Mouse (Mus musculus): ENCODE measurements around the gene Tm9sf4. TPM values are rescaled to one million over a fixed set of nuclear protein-coding genes. Genes with fewer than 3 reads are reported as not detected.

The Tm9sf4 gene
- polyA plus RNA-seq (2014; fragmentation: Illumina TruSeq; extraction: RNeasy Lipid Tissue Mini Kit (QIAGEN cat#74804); ENCODE audit: low read depth, low replicate concordance), result 30.9 TPM

DNA sequence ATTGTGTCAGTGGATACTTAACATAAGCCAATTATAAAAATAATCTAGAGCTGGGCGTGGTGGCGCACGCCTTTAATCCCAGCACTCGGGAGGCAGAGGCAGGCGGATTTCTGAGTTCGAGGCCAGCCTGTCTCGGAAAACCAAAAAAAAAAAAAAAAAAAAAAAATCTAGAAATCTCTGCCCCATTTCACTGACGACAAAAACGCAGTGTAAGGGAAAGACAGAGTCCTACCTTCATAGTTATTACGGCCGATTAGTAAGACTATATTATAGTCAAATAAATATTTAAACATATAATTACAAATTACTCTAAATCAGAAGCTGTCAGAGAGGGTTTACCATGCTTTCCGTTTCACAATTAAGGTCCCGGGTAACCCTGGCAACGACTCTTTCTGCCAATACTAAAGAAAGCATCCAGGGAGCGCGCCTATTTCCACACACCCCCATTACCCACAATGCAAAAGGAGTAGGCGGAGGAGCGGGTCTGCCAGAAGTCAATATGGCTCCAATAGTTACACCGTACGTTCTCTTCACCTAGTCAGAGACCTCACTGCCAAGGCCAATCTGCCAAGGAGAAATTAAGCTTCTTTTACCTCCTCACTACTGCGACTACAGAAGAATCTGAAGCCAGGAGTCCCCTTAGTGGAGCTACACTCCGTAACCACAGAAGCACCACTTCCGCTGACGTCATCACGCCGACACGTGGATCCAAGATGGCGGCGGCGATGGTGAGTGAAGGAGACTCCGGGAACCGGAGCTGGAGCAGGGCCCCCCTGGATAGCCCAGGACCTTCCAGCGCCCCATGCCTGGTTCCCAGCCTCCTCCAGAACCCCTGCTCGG lies at the start of gene Tm9sf4:
Gene Tm9sf4, plus strand, starts transcription at position 460 of the 840 bp plus-strand sequence.

DNA sequence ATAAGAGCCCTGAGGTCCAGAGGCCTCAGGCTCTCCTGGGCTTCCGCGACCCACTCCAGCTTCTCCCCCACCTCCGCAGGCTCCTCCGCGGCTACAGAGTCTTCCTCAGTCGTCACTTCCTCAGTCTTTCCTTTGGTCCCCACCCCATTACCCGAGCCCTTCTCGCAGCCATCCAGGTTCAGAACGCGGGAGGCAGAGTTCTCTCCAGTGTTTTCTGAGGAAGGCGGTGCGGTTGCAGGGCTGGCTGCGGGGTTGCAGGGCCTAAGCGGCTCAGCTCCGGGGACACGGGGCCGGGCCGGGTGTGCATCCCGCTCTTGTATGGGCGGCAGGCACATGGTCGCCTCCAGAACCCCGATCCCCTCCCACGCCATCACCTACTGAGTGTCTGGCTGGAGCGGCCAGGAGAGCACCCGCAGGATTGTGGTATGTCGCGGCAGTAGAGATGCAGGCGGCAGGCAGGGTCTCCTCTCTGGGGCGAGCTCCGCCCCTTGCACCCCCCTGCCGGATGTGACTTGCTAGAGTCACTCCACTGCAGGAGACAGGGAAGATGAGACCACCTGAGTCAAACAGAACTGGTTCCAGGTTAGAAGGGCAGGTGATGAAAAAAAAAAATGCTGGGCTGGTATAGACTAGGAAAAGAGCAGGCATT lies 64.0 kb downstream of the Tm9sf4 start, which contains the start of gene Tspyl3:
Gene Tspyl3, minus strand, starts transcription at position 496 of the 649 bp plus-strand sequence.

DNA sequence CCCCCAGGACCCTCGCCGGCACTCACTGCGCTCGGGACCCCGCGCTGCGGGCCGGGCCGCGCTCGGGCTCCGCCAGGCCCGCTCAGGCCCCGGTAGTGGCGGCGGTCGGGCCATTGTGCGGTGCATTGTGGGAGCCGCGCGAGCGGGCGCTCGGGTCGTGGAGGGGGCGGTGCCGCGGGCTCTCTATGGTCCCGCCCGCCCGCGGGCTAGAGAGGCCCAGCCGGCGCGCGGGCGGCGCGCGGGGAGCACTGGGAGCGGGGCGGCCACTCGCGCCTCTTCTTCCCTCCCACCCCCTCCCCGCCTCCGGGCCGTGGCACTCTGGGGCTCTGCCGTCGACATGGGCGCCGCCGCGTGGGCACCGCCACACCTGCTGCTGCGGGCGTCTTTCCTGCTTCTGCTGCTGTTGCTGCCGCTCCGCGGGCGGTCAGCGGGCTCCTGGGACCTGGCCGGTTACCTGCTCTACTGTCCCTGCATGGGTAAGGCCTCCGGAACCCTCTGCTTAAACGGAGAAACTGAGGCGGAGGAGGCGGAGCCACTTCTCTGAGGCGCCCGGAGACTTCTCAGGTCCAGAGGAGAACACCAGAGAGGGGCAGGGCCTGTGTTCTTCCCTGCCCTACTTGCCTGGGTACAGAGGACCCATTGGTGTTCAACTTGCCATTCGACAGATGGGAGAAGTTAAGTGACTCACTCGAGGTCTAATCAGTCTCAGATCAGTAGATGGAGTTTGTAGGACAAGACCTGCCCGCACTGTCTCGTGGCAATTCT lies 80.3 kb downstream of the Tm9sf4 start, which contains the start of the genes Plagl2 and Pofut1:
Gene Plagl2, minus strand, starts transcription at position 177 of the 765 bp plus-strand sequence.
Gene Pofut1, plus strand, starts transcription at position 284 of the 765 bp plus-strand sequence.

Other genes starting within 250 kb of the Tm9sf4 start
- 0.35 TPM for gene Mylk2, start 250.0 kb upstream of the Tm9sf4 start, polyA plus RNA-seq (2014; fragmentation: Illumina TruSeq; extraction: RNeasy Lipid Tissue Mini Kit (QIAGEN cat#74804); ENCODE audit: low read depth, low replicate concordance)
- not detected for gene Foxs1, start 228.1 kb upstream of the Tm9sf4 start, polyA plus RNA-seq (2014; fragmentation: Illumina TruSeq; extraction: RNeasy Lipid Tissue Mini Kit (QIAGEN cat#74804); ENCODE audit: low read depth, low replicate concordance)
- not detected for gene Dusp15, start 209.6 kb upstream of the Tm9sf4 start, polyA plus RNA-seq (2014; fragmentation: Illumina TruSeq; extraction: RNeasy Lipid Tissue Mini Kit (QIAGEN cat#74804); ENCODE audit: low read depth, low replicate concordance)
- not detected for gene Ttll9, start 198.8 kb upstream of the Tm9sf4 start, polyA plus RNA-seq (2014; fragmentation: Illumina TruSeq; extraction: RNeasy Lipid Tissue Mini Kit (QIAGEN cat#74804); ENCODE audit: low read depth, low replicate concordance)
- gene Pdrg1, start 145.9 kb upstream of the Tm9sf4 start, polyA plus RNA-seq (2014; fragmentation: Illumina TruSeq; extraction: RNeasy Lipid Tissue Mini Kit (QIAGEN cat#74804); ENCODE audit: low read depth, low replicate concordance), result 141 TPM
- not detected for gene Xkr7, start 129.5 kb upstream of the Tm9sf4 start, polyA plus RNA-seq (2014; fragmentation: Illumina TruSeq; extraction: RNeasy Lipid Tissue Mini Kit (QIAGEN cat#74804); ENCODE audit: low read depth, low replicate concordance)
- gene Ccm2l, start 95.3 kb upstream of the Tm9sf4 start, polyA plus RNA-seq (2014; fragmentation: Illumina TruSeq; extraction: RNeasy Lipid Tissue Mini Kit (QIAGEN cat#74804); ENCODE audit: low read depth, low replicate concordance), result 1.9 TPM
- gene Hck, start 52.8 kb upstream of the Tm9sf4 start, polyA plus RNA-seq (2014; fragmentation: Illumina TruSeq; extraction: RNeasy Lipid Tissue Mini Kit (QIAGEN cat#74804); ENCODE audit: low read depth, low replicate concordance), result 0.52 TPM
- gene Tspyl3, start 64.1 kb downstream of the Tm9sf4 start, polyA plus RNA-seq (2014; fragmentation: Illumina TruSeq; extraction: RNeasy Lipid Tissue Mini Kit (QIAGEN cat#74804); ENCODE audit: low read depth, low replicate concordance), result 2.6 TPM
- gene Plagl2, start 80.1 kb downstream of the Tm9sf4 start, polyA plus RNA-seq (2014; fragmentation: Illumina TruSeq; extraction: RNeasy Lipid Tissue Mini Kit (QIAGEN cat#74804); ENCODE audit: low read depth, low replicate concordance), result 8.0 TPM
- 34.2 TPM for gene Pofut1, start 80.2 kb downstream of the Tm9sf4 start, polyA plus RNA-seq (2014; fragmentation: Illumina TruSeq; extraction: RNeasy Lipid Tissue Mini Kit (QIAGEN cat#74804); ENCODE audit: low read depth, low replicate concordance)
- 23.9 TPM for gene Kif3b, start 130.1 kb downstream of the Tm9sf4 start, polyA plus RNA-seq (2014; fragmentation: Illumina TruSeq; extraction: RNeasy Lipid Tissue Mini Kit (QIAGEN cat#74804); ENCODE audit: low read depth, low replicate concordance)
- 16.6 TPM for gene Asxl1, start 184.5 kb downstream of the Tm9sf4 start, polyA plus RNA-seq (2014; fragmentation: Illumina TruSeq; extraction: RNeasy Lipid Tissue Mini Kit (QIAGEN cat#74804); ENCODE audit: low read depth, low replicate concordance)